Mouse (Mus musculus): ENCODE results near the gene Scamp2.

DNA sequence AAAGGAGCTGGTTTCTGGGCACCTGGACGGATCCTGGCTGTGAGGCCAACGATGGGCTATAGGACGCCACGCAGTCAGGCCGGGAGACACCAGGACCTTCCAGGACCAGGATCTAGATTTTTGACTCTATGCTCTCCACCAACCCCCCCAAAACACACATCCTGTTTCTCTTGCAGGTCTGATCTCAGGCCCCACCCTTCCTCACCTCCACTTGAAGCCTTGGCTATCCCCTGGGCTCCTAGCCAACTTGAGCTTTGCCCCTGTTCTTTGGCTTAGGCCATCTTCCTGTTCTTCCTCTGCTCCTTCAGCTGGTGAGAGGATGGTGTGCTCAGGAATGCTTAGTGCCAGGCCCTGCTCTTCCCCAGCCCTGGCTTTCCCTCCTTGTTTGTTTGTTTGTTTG lies 59.9 kb downstream of the Scamp2 start, which contains the start of gene Lman1l:
- TF ChIP-seq GATA1 (IDR thresholded peaks at IDR 0.05; ENCODE audit: borderline replicate concordance, low read length), result no peak
- TF ChIP-seq FLI1 (IDR thresholded peaks at IDR 0.05; ENCODE audit: low read length), result no peak

Measured in megakaryocyte, embryonic 14.5 days (primary cell).